Mouse (Mus musculus): ENCODE results near the gene Fam135a. TPM values are rescaled to one million over a fixed set of nuclear protein-coding genes. Genes with fewer than 3 reads are reported as not detected.

The Fam135a gene
- total RNA-seq (2015) (1.5 and 1.7 TPM in 2 replicates), total RNA-seq (2017) (1.3 and 2.0 TPM in 2 replicates)

- ATAC-seq (ENCODE audit: poor library complexity, severe bottlenecking), result peak; percentile 58
Observed at GRCm38 (mm10) chr1:24099926-24100869, at the start of gene Fam135a. TSS of gene Fam135a (minus strand) at chr1:24100341.

DNA sequence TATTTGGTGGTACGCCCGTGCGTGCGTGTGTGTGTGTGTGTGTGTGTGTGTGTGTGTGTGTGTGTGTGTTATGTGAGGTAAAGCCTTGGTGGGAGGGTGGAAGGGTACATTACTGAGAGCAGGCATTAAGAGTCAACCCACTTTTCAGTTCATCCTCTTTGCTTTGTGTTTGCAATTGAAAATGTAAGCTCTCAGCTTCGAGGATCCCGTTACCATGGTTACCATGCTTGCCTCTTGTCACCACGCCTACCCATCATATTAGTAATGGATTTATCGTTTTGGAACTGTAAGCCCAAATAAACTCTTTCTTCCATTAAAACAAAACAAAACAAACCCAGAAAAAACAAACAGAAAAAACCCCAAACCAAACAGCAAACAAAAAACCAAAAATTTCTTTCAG is 43.4 kb upstream of the Fam135a start:
- no peak for ATAC-seq (ENCODE audit: poor library complexity, severe bottlenecking)

- ATAC-seq (ENCODE audit: poor library complexity, severe bottlenecking), result no peak
Observed at GRCm38 (mm10) chr1:24140555-24140954, 40.4 kb upstream of the Fam135a start.

- ATAC-seq (ENCODE audit: poor library complexity, severe bottlenecking), result no peak; the same call in 1 of the 2 replicates
Observed at GRCm38 (mm10) chr1:24137133-24137532, 37.0 kb upstream of the Fam135a start.

GRCm38 (mm10) chr1:24134792-24135191 is 34.7 kb upstream of the Fam135a start:
- peak; percentile 38; the same call in 1 of the 2 replicates for ATAC-seq (ENCODE audit: poor library complexity, severe bottlenecking)

GRCm38 (mm10) chr1:24133853-24134252 is 33.7 kb upstream of the Fam135a start:
- ATAC-seq (ENCODE audit: poor library complexity, severe bottlenecking), result no peak

- ATAC-seq (ENCODE audit: poor library complexity, severe bottlenecking), result no peak
Observed at GRCm38 (mm10) chr1:24127866-24128265, 27.7 kb upstream of the Fam135a start.

- ATAC-seq (ENCODE audit: poor library complexity, severe bottlenecking), result no peak
Observed at GRCm38 (mm10) chr1:24124610-24125009, 24.5 kb upstream of the Fam135a start.

DNA sequence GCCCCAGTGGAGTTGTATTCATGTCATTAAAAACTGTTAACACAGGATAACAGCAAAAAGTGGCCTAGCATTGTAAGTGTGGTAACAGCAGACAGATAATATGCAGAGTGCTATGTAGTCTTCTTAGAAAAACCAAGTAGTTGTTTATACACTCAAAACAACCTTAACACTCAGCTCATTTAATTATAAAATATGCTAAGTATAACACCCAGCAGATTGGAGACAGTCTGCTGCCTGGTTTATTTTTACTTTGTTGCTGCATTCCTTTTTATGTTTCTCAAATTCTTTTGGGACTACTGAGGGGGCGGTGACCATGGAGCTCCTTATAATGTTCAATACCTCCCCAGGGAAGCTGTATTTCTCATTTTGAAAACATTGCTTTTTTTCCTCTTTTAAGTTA is 22.4 kb upstream of the Fam135a start:
- no peak for ATAC-seq (ENCODE audit: poor library complexity, severe bottlenecking)

DNA sequence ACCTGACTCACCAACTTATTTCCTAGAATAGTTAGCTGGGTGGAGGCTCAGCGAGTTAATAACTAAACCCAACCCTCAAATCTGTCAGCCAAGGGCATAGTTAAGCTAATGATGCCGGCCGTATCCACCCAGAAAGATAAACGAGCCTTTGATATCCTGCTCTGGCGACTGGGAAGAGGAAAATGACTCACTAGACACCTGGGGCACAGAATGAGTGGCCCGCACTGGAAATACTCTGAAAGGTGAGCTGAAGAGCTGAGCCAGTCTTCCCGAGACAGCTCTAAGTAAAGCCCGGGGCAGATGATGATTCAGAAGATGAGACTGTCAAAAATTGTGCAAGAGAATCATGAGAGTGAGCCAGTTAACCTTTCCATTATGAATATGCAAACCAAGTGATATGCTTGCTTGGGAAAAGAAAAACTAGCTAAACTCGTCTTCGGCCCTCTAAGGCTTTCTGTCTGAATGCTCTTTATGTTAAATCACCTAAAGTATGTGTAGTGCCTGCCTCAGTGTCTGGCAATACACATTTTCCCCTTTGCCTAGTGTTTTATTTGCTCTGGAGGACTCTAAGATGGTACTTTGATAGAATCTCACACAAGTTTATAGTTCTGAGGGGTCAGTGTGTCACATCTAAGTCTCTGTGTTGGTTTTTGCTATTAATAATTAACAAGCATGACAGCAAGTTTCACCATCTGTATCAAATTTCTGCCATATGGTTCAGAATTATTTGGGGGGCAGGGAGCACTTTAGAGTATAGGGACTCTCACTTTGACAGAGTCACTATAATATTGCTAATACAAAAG is 8.0 kb upstream of the Fam135a start:
- ATAC-seq (ENCODE audit: poor library complexity, severe bottlenecking), result no peak

- ATAC-seq (ENCODE audit: poor library complexity, severe bottlenecking), result no peak
Observed at GRCm38 (mm10) chr1:24107378-24107777, 7.2 kb upstream of the Fam135a start.

GRCm38 (mm10) chr1:24102579-24103149 is 2.5 kb upstream of the Fam135a start:
- ATAC-seq (ENCODE audit: poor library complexity, severe bottlenecking), result peak; percentile 48; the same call in 1 of the 2 replicates

GRCm38 (mm10) chr1:24100870-24101358 is 773 bp upstream of the Fam135a start:
- ATAC-seq (ENCODE audit: poor library complexity, severe bottlenecking), result no peak

DNA sequence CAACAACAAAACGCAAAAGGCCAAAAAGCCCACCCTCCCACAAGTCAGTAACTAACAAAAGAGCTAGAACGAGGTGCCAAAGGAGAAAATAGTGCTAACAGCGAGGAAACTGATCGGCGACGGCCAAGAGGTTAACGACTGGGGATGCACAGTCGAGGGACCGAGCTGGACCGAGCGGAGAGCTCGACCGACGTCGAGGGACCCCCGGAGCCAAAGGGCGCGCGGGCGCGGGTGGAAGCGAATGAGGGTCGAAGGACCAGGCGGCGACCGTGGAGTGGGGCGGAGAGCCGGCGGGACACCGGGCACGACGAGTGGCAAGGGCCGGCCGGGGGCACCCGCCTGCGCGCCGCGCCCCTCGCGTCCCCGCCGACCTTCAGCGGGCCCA is 608 bp downstream of the Fam135a start:
- no peak for ATAC-seq (ENCODE audit: poor library complexity, severe bottlenecking)

- no peak for ATAC-seq (ENCODE audit: poor library complexity, severe bottlenecking)
Observed at GRCm38 (mm10) chr1:24097541-24097940, 2.6 kb downstream of the Fam135a start.

DNA sequence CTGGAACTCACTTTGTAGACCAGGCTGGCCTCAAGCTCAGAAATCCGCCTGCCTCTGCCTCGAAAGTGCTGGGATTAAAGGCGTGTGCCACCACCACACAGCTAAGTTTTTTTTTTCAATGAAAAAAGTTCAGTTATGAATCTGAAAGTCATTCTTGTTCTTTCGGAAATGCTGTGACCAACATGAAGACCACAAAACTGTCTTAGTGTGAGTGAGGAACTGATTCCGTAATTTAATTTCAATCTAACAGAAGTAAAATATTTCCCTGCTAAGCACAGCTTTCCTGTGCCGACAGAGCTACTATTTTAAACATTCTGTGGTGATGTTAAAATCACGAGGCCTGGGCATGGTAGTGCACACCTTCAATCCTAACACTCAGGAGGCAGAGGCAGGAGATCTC is 7.7 kb downstream of the Fam135a start:
- 0 out of 2 replicates have a peak, but pooled peaks have one; percentile 35 for ATAC-seq (ENCODE audit: poor library complexity, severe bottlenecking)

GRCm38 (mm10) chr1:24090603-24091002 is 9.5 kb downstream of the Fam135a start:
- ATAC-seq (ENCODE audit: poor library complexity, severe bottlenecking), result no peak

DNA sequence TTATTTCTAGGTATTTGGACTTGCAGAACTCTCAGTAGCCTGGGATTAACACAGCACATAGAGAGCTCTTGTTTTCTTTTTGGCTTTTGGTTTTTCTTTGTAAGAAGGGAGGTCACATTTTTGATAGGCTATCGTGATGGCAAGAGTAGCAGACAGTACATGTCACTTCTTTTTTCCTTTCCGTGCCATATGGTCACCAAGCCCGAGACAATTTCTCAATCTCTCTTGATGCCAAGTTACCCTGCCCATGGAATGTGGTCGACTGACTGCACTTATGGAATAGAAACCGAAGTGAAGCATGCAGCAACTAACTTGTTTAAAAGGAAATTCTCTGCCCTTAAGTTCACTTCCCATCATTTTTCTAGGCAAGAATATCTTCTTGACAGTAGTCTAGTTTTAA is 10.0 kb downstream of the Fam135a start:
- no peak for ATAC-seq (ENCODE audit: poor library complexity, severe bottlenecking)

DNA sequence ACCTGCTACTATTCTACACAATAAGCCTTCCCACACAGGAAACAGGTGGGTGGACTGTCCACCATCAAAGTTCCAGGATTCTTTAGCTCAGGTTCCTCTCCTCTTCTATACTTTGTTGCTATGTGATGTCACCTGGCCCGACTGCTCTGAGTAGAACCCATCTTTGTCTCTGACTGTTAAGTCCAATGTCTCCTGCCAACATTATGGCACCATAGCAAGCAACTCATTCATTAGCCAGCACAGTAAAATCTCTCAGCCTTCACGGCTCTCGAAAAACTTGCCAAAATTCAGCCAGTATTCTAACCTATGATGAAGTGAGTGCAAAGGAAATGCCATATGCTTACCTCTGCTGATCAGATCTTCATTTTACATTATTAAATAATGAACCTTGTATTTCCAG is 14.0 kb downstream of the Fam135a start:
- ATAC-seq (ENCODE audit: poor library complexity, severe bottlenecking), result no peak

GRCm38 (mm10) chr1:24074396-24074795 is 25.7 kb downstream of the Fam135a start:
- ATAC-seq (ENCODE audit: poor library complexity, severe bottlenecking), result no peak
